Mouse (Mus musculus) cortical plate, adult 2 months (tissue): ENCODE results near the gene Artn. TPM values are rescaled to one million over a fixed set of nuclear protein-coding genes. Genes with fewer than 3 reads are reported as not detected.

Experiments used
- H3K27ac ChIP-seq: fragments of 200-500 bp; 2 replicates; pipeline ENCODE4 v1.5.1; 2012; ENCODE audit warnings: low read length, control low read depth, inconsistent platforms; ENCODE audit not compliant: insufficient read depth
- H3K4me1 ChIP-seq: fragments of 200-500 bp; 2 replicates; pipeline ENCODE4 v1.6.1; 2011; ENCODE audit warnings: low read length; ENCODE audit not compliant: control insufficient read depth, insufficient read depth
- H3K4me3 ChIP-seq: fragments of 200-500 bp; 2 replicates; pipeline ENCODE4 v1.5.1; 2011; ENCODE audit warnings: mild to moderate bottlenecking, low read length, control low read depth; ENCODE audit not compliant: insufficient read depth
- CTCF ChIP-seq: fragments of 200-500 bp; IDR thresholded peaks from 2 replicates; pipeline ENCODE4 v1.5.1; 2011; ENCODE audit warnings: mild to moderate bottlenecking, control low read depth, low read length; ENCODE audit not compliant: insufficient read depth; ENCODE audit errors: extremely low read depth
- POLR2A ChIP-seq: fragments of 200-500 bp; IDR thresholded peaks from 2 replicates; pipeline ENCODE4 v1.6.1; 2011; ENCODE audit warnings: mild to moderate bottlenecking, low read length, control low read depth; ENCODE audit not compliant: insufficient read depth; ENCODE audit errors: extremely low read depth
- polyA plus RNA-seq: library from polyadenylated mRNA; depleted of rRNA; stranded (reverse); fragments of >200 nt; gene quantifications from 2 replicates; pipeline ENCODE4 v1.2.3, GENCODE M21; 2012

Gene Artn
- polyA plus RNA-seq, 1 experiment: 0.65 TPM

- TF ChIP-seq CTCF (no peak), POLR2A (no peak)
Measured at GRCm38 (mm10) chr4:117894601-117895000, 35.0 kb downstream of the Artn start.

GRCm38 (mm10) chr4:117893376-117893775 is 36.2 kb downstream of the Artn start:
- H3K27ac ChIP-seq: no peak overlapping the region

More at GRCm38 (mm10) chr4:117894601-117895000, 35.0 kb downstream of the Artn start:
- Histone ChIP-seq H3K4me1 (no peaks in the 10 kb centered on the region), H3K27ac (no peak overlapping the region), H3K4me3 (no peak overlapping the region)

GRCm38 (mm10) chr4:117891738-117892161 is 37.8 kb downstream of the Artn start, which contains the start of gene Dph2:
Dph2 (minus strand) TSS chr4:117892032.
- H3K27ac ChIP-seq: no peak within 1 kb of the TSS
- H3K4me1 ChIP-seq: no peaks in the 10 kb centered on the region
- peak within 1 kb of the TSS; percentile 66 for H3K4me3 ChIP-seq
- TF ChIP-seq CTCF: no peak

More at GRCm38 (mm10) chr4:117893376-117893775, 36.2 kb downstream of the Artn start:
- Histone ChIP-seq H3K4me3 (no peak overlapping the region), H3K4me1 (no peaks in the 10 kb centered on the region)
- TF ChIP-seq POLR2A (no peak), CTCF (no peak)

- Histone ChIP-seq H3K4me3 (no peak overlapping the region), H3K4me1 (no peaks in the 10 kb centered on the region)
- TF ChIP-seq CTCF (no peak), POLR2A (no peak)
Measured at GRCm38 (mm10) chr4:117890750-117891149, 38.8 kb downstream of the Artn start.

GRCm38 (mm10) chr4:117890031-117890430 is 39.5 kb downstream of the Artn start:
- no peak for TF ChIP-seq CTCF
- TF ChIP-seq POLR2A: no peak
- Histone ChIP-seq H3K27ac (no peak overlapping the region), H3K4me3 (no peak overlapping the region), H3K4me1 (0 out of 2 replicates have a peak, but pooled peaks cover 3% of the 10 kb centered on the region)

More at GRCm38 (mm10) chr4:117890750-117891149, 38.8 kb downstream of the Artn start:
- H3K27ac ChIP-seq: no peak overlapping the region

- Histone ChIP-seq H3K4me3 (no peak overlapping the region), H3K27ac (no peak overlapping the region), H3K4me1 (peaks cover 3% of the 10 kb centered on the region; the same call in 1 of the 2 replicates)
- TF ChIP-seq POLR2A: no peak
- no peak for TF ChIP-seq CTCF
Measured at GRCm38 (mm10) chr4:117889471-117889870, 40.1 kb downstream of the Artn start.

GRCm38 (mm10) chr4:117887920-117888319 is 41.6 kb downstream of the Artn start:
- peak overlapping the region; percentile 47; the same call in 1 of the 2 replicates for H3K4me3 ChIP-seq
- no peak overlapping the region for H3K27ac ChIP-seq
- peaks cover 6% of the 10 kb centered on the region; the same call in 1 of the 2 replicates for H3K4me1 ChIP-seq
- TF ChIP-seq POLR2A: no peak
- no peak for TF ChIP-seq CTCF

- Histone ChIP-seq H3K4me1 (peaks cover 6% of the 10 kb centered on the region; the same call in 1 of the 2 replicates), H3K4me3 (peak within 1 kb of the TSS; percentile 47)
- no peak for TF ChIP-seq CTCF
- peak; percentile 87 for TF ChIP-seq POLR2A
Measured at GRCm38 (mm10) chr4:117887133-117887532, 42.4 kb downstream of the Artn start, which contains the start of gene Atp6v0b. Atp6v0b (minus strand) TSS chr4:117887333.

GRCm38 (mm10) chr4:117886644-117887043 is 42.9 kb downstream of the Artn start:
- peak overlapping the region; percentile 47 for H3K4me3 ChIP-seq
- H3K27ac ChIP-seq: peak overlapping the region; percentile 61
- no peak for TF ChIP-seq POLR2A
- no peak for TF ChIP-seq CTCF
- H3K4me1 ChIP-seq: peaks cover 6% of the 10 kb centered on the region

More at GRCm38 (mm10) chr4:117887133-117887532, 42.4 kb downstream of the Artn start, which contains the start of gene Atp6v0b:
- peak within 1 kb of the TSS; percentile 61 for H3K27ac ChIP-seq

- TF ChIP-seq CTCF: no peak
- no peak for TF ChIP-seq POLR2A
- Histone ChIP-seq H3K4me1 (peaks cover 6% of the 10 kb centered on the region), H3K4me3 (peak overlapping the region; percentile 47), H3K27ac (no peak overlapping the region)
Measured at GRCm38 (mm10) chr4:117885994-117886393, 43.6 kb downstream of the Artn start.
